Mouse (Mus musculus) c-Kit-positive CD71-positive TER-119-positive erythroid progenitor cells, embryonic 14.5 days (primary cell): ENCODE measurements around the gene Ddb1.

Experiments used
- DNase-seq: peaks from one replicate; pipeline ENCODE4 v3.0.0-alpha.2; 2013; ENCODE audit warnings: low spot score

The Ddb1 gene

GRCm38 (mm10) chr19:10591659-10592377 is 13.3 kb upstream of the Ddb1 start:
- DNase-seq: no peak

GRCm38 (mm10) chr19:10598188-10598587 is 6.9 kb upstream of the Ddb1 start:
- DNase-seq: no peak

GRCm38 (mm10) chr19:10599648-10600047 is 5.5 kb upstream of the Ddb1 start:
- DNase-seq: no peak

- DNase-seq: no peak
Measured at GRCm38 (mm10) chr19:10602247-10602769, 2.8 kb upstream of the Ddb1 start.

- DNase-seq: peak; percentile 82
Measured at GRCm38 (mm10) chr19:10602787-10603186, 2.3 kb upstream of the Ddb1 start.

- no peak for DNase-seq
Measured at GRCm38 (mm10) chr19:10603660-10604523, 1.2 kb upstream of the Ddb1 start.

- peak; percentile 16 for DNase-seq
Measured at GRCm38 (mm10) chr19:10604534-10604933, 593 bp upstream of the Ddb1 start.

GRCm38 (mm10) chr19:10605901-10606622 is 935 bp downstream of the Ddb1 start:
- peak; percentile 52 for DNase-seq

- no peak for DNase-seq
Measured at GRCm38 (mm10) chr19:10608573-10609240, 3.6 kb downstream of the Ddb1 start.

- peak; percentile 59 for DNase-seq
Measured at GRCm38 (mm10) chr19:10634106-10634871, 29.2 kb downstream of the Ddb1 start, which contains the start of gene Vwce. Vwce (plus strand) TSS chr19:10634213.

- DNase-seq: peak; percentile 57
Measured at GRCm38 (mm10) chr19:10634872-10635318, 29.8 kb downstream of the Ddb1 start.

- DNase-seq: no peak
Measured at GRCm38 (mm10) chr19:10637840-10638239, 32.7 kb downstream of the Ddb1 start.

GRCm38 (mm10) chr19:10640080-10640479 is 35.0 kb downstream of the Ddb1 start:
- DNase-seq: peak; percentile 41

- no peak for DNase-seq
Measured at GRCm38 (mm10) chr19:10640589-10641378, 35.7 kb downstream of the Ddb1 start.

- DNase-seq: no peak
Measured at GRCm38 (mm10) chr19:10645616-10646015, 40.5 kb downstream of the Ddb1 start.

- DNase-seq: no peak
Measured at GRCm38 (mm10) chr19:10648156-10648555, 43.0 kb downstream of the Ddb1 start.

- DNase-seq: no peak
Measured at GRCm38 (mm10) chr19:10656058-10656457, 50.9 kb downstream of the Ddb1 start.

GRCm38 (mm10) chr19:10657742-10658141 is 52.6 kb downstream of the Ddb1 start:
- DNase-seq: no peak

GRCm38 (mm10) chr19:10658406-10658805 is 53.3 kb downstream of the Ddb1 start:
- no peak for DNase-seq

GRCm38 (mm10) chr19:10661373-10661772 is 56.2 kb downstream of the Ddb1 start:
- peak; percentile 86 for DNase-seq
